ENCODE assay signal across 8 mouse cellular contexts in genomic region chr1:64738661-64739082, GRCm38 (mm10). TPM values are rescaled to one million over a fixed set of nuclear protein-coding genes. Genes with fewer than 3 reads are reported as not detected.
DNase-seq lines count a peak whose midpoint lies in the region; ATAC-seq and TF ChIP-seq lines count a peak whose summit lies in the region.

No protein-coding gene starts in this region.

- no peak for TF ChIP-seq POLR2A in small intestine, adult 2 months (IDR thresholded peaks at IDR 0.05; ENCODE audit: low read depth, low read length)

- peak; percentile 28 for DNase-seq in gastrocnemius, adult 18-20 months (ENCODE audit: low spot score)
- no peak for DNase-seq in gastrocnemius, postnatal 36 days
- DNase-seq in adrenal gland, postnatal 36 days = peak; percentile 73 to 84
- DNase-seq in forelimb bud, embryonic 11.5 days (ENCODE audit: low read depth, low spot score) = peak; percentile 29
- peak; percentile 81 for DNase-seq in kidney, adult 18-20 months
- no peak for DNase-seq in right cerebral cortex, adult 2 months (ENCODE audit: low spot score in 2 of 2)

- peak overlapping the region; percentile 90 for H3K27ac ChIP-seq in lung, embryonic 15.5 days
- H3K27ac ChIP-seq in small intestine, adult 2 months (ENCODE audit: insufficient read depth, low read depth, low read length) = peak overlapping the region; percentile 76

- no peaks in the 10 kb centered on the region for H3K36me3 ChIP-seq in lung, embryonic 15.5 days
- peaks cover 23% of the 10 kb centered on the region for H3K36me3 ChIP-seq in small intestine, adult 2 months (ENCODE audit: control insufficient read depth, insufficient read depth, low read length)

- peak; percentile 19; the same call in 1 of the 2 replicates for TF ChIP-seq CTCF in small intestine, adult 2 months (IDR thresholded peaks at IDR 0.05; ENCODE audit: extremely low read depth, insufficient read length, insufficient replicate concordance, low read depth, low read length)

- WGBS in lung, embryonic 15.5 days = under 1% methylated on average over 14 of the region's 14 CpGs
- WGBS in small intestine, adult 2 months = under 1% methylated on average over 14 of the region's 14 CpGs

- intact Hi-C loops in gastrocnemius, postnatal 36 days (cut with DNase I) = loop anchor here (5.0 kb wide), 2 partner anchors 54 to 184 kb away; no protein-coding TSS in a partner anchor

- no peaks in the 10 kb centered on the region for H3K9me3 ChIP-seq in lung, embryonic 15.5 days

- peak overlapping the region; percentile 72 for H3K4me3 ChIP-seq in lung, embryonic 15.5 days
- peak overlapping the region; percentile 61 for H3K4me3 ChIP-seq in small intestine, adult 2 months (ENCODE audit: low read depth, low read length)

- peak overlapping the region; percentile 92 for H3K4me2 ChIP-seq in lung, embryonic 15.5 days

- H3K27me3 ChIP-seq in lung, embryonic 15.5 days = peaks cover 34% of the 10 kb centered on the region
- H3K27me3 ChIP-seq in small intestine, adult 2 months (ENCODE audit: control insufficient read depth, insufficient read depth, low read length) = no peaks in the 10 kb centered on the region

- ATAC-seq in lung, embryonic 15.5 days (ENCODE audit: borderline replicate concordance, extremely low read depth, low FRiP score, low TSS enrichment) = no peak

- H3K9ac ChIP-seq in lung, embryonic 15.5 days = peak overlapping the region; percentile 21

- H3K4me1 ChIP-seq in lung, embryonic 15.5 days = peaks cover 43% of the 10 kb centered on the region
- H3K4me1 ChIP-seq in small intestine, adult 2 months (ENCODE audit: control insufficient read depth, insufficient read depth, insufficient read length, low read length) = peaks cover 17% of the 10 kb centered on the region

RNA-seq across cellular contexts. Expression of gene Fzd5, which starts 1.1 kb away (rescaled TPM):
- total RNA-seq in gastrocnemius, adult 18-20 months (2021) = 1 to 10 TPM; 1.8 to 2.2 TPM
- 1 to 10 TPM; 1.5 to 1.9 TPM for total RNA-seq in gastrocnemius, postnatal 36 days (2021)
- 10 to 100 TPM; 15.5 to 21.0 TPM for total RNA-seq in adrenal gland, postnatal 36 days (2021)
- polyA plus RNA-seq in lung, embryonic 15.5 days (2015; fragmentation: Nextera tagmentation; extraction: Ambion mirVana) = 3.0 and 3.1 TPM in 2 replicates
- polyA plus RNA-seq in small intestine, adult 2 months (2012; rRNA removed) = 51.3 and 133 TPM in 2 replicates

RNA-seq across cellular contexts. Expression of gene Ccnyl1, which starts 48.4 kb away (rescaled TPM):
- 10 to 100 TPM; 20.1 to 25.3 TPM for total RNA-seq in gastrocnemius, adult 18-20 months (2021)
- total RNA-seq in gastrocnemius, postnatal 36 days (2021) = 10 to 100 TPM; 17.1 to 23.8 TPM
- 10 to 100 TPM; 15.2 to 18.9 TPM for total RNA-seq in adrenal gland, postnatal 36 days (2021)
- 3.8 TPM in 2 replicates for polyA plus RNA-seq in lung, embryonic 15.5 days (2015; fragmentation: Nextera tagmentation; extraction: Ambion mirVana)
- 15.8 and 35.4 TPM in 2 replicates for polyA plus RNA-seq in small intestine, adult 2 months (2012; rRNA removed)

Comparison
In these comparisons a context has a peak if more than half of its experiments do, and no peak if none do; other contexts are left out.
1. DNase-seq: peak in gastrocnemius, adult 18-20 months (single experiment), adrenal gland, postnatal 36 days (2 of 2), forelimb bud, embryonic 11.5 days (single experiment) and kidney, adult 18-20 months (single experiment); none in gastrocnemius, postnatal 36 days (0 of 2) and right cerebral cortex, adult 2 months (0 of 2).
2. RNA of gene Fzd5, which starts 1.1 kb away (total RNA-seq): 15.5 to 21.0 TPM in adrenal gland, postnatal 36 days; 1.8 to 2.2 TPM in gastrocnemius, adult 18-20 months and 1.5 to 1.9 TPM in gastrocnemius, postnatal 36 days; every median in the first group is over 4 times any median in the second.